Mouse (Mus musculus) liver, adult 2 months (tissue): ENCODE data around the gene Spcs3. TPM values are rescaled to one million over a fixed set of nuclear protein-coding genes. Genes with fewer than 3 reads are reported as not detected.

Experiments used
- DNase-seq: peaks from one replicate; pipeline ENCODE4 v3.0.0-alpha.2; 2011; ENCODE audit warnings: low read depth, low spot score; ENCODE audit errors: extremely low read depth
- H3K27ac ChIP-seq: fragments of 200-500 bp; replicated peaks from 2 replicates; pipeline ENCODE4 v1.5.1; 2012; ENCODE audit warnings: low read depth, mild to moderate bottlenecking, control low read depth, inconsistent platforms, low read length; ENCODE audit not compliant: insufficient read depth
- H3K27me3 ChIP-seq: fragments of 200-500 bp; 2 replicates; pipeline ENCODE4 v1.6.1; 2012; ENCODE audit warnings: mild to moderate bottlenecking, moderate library complexity, low read length, inconsistent platforms; ENCODE audit not compliant: control insufficient read depth, insufficient read depth
- H3K36me3 ChIP-seq: fragments of 200-500 bp; 2 replicates; pipeline ENCODE4 v1.6.1; 2012; ENCODE audit warnings: low read length, inconsistent platforms; ENCODE audit not compliant: control insufficient read depth, insufficient read depth
- H3K4me1 ChIP-seq: fragments of 200-500 bp; 2 replicates; pipeline ENCODE4 v1.6.1; 2011; ENCODE audit warnings: low read length; ENCODE audit not compliant: control insufficient read depth, insufficient read depth
- H3K4me3 ChIP-seq: fragments of 200-500 bp; 2 replicates; pipeline ENCODE4 v1.5.1; 2011; ENCODE audit warnings: low read depth, mild to moderate bottlenecking, control low read depth, low read length, moderate library complexity; ENCODE audit not compliant: insufficient read depth
- H3K79me2 ChIP-seq: fragments of 200-500 bp; 2 replicates; pipeline ENCODE4 v1.6.1; 2012; ENCODE audit warnings: inconsistent platforms, mild to moderate bottlenecking, low read length, moderate library complexity; ENCODE audit not compliant: control insufficient read depth, insufficient read depth
- H3K9ac ChIP-seq: fragments of 200-500 bp; 2 replicates; pipeline ENCODE4 v1.6.1; 2012; ENCODE audit warnings: low read depth, mild to moderate bottlenecking, control low read depth, inconsistent platforms, low read length
- CTCF ChIP-seq: fragments of 200-500 bp; IDR thresholded peaks from 2 replicates; pipeline ENCODE4 v1.5.1; 2011; ENCODE audit warnings: low read depth, low read length, control low read depth
- POLR2A ChIP-seq: fragments of 200-500 bp; IDR thresholded peaks from 2 replicates; pipeline ENCODE4 v1.6.1; 2011; ENCODE audit warnings: low read length, control low read depth; ENCODE audit not compliant: insufficient read depth; ENCODE audit errors: extremely low read depth
- WGBS: fragments of 180-500 bp; shearing (Covaris S2); methylation state at CpG from one replicate; pipeline ENCODE4 v1.1.7; 2018; 5-methylcytosine and 5-hydroxymethylcytosine counted together
- polyA plus RNA-seq: library from polyadenylated mRNA; depleted of rRNA; stranded (reverse); fragments of >200 nt; gene quantifications from 2 replicates; pipeline ENCODE4 v1.2.3, GENCODE M21; 2012; rRNA removed
- total RNA-seq: library from RNA; depleted of rRNA; stranded (reverse); fragments of >200 nt; gene quantifications from 2 replicates; pipeline ENCODE4 v1.2.3, GENCODE M21; 2014; rRNA removed

The Spcs3 gene
- total and polyA plus RNA-seq, 2 experiments: 13.5 to 82.3 TPM

DNA sequence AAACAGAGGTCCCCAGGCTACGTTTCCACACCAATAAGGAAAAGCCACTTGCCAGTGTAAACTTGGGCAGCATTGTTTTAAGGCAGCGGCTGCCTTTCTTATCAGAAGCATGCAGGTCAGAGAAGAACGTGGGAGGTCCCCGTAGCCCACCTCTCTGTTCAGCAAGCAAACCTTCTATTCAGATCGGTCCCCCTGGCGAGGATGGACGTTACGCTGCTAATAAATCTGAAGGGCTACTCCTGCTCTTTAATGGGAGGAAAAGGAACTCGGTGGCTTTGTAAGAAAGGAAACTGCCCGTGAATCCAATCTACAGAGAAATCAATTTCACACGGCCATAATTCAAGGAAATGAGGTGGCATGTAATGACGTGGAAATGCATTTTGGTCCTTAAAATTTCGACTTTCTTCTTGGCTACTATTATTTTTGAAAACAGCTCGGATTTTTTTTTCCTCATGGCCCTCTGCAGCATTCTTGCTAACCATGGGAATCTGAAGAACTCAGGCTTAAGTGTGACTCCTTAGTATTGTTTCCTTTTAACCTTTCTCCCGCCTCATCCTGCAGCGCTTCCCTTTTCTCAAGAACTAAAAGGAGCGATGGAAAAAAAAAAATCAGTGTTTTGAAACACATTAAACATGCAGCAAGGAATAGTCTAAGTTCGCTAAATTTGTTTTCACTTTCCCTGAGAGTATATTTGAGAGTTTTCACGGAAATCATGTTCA is 43.1 kb downstream of the Spcs3 start:
- no peak for DNase-seq
- 38% methylated on average over 19 of the region's 19 CpGs for WGBS
- Histone ChIP-seq H3K4me1 (no peaks in the 10 kb centered on the region; the same call in 1 of the 2 replicates), H3K27ac (no peak overlapping the region), H3K9ac (no peak overlapping the region), H3K27me3 (no peaks in the 10 kb centered on the region), H3K79me2 (no peaks in the 10 kb centered on the region), H3K36me3 (no peaks in the 10 kb centered on the region), H3K4me3 (no peak overlapping the region)
- no peak for TF ChIP-seq CTCF
- TF ChIP-seq POLR2A: no peak

Other genes starting within 250 kb of the Spcs3 start
- gene Asb5, start 418 bp downstream of the Spcs3 start, total RNA-seq: 0.09 and 0.40 TPM in 2 replicates
- 0.38 and 0.83 TPM in 2 replicates for gene Asb5, start 418 bp downstream of the Spcs3 start, polyA plus RNA-seq
- gene Spata4, start 70.8 kb upstream of the Spcs3 start, total RNA-seq: not detected in 2 replicates
- not detected in 2 replicates for gene Spata4, start 70.8 kb upstream of the Spcs3 start, polyA plus RNA-seq